Mouse (Mus musculus) midbrain, embryonic 10.5 days (tissue): Measurements from ENCODE around the gene Snap91. TPM values are rescaled to one million over a fixed set of nuclear protein-coding genes. Genes with fewer than 3 reads are reported as not detected.

Experiments
- DNase-seq: peaks from one replicate; pipeline ENCODE4 v3.0.0-alpha.2; 2017; ENCODE audit warnings: low spot score
- H3K27ac ChIP-seq: fragments of 300-500 bp; sonication (generic); replicated peaks from 2 replicates; pipeline ENCODE4 v1.5.1; 2016; ENCODE audit warnings: mild to moderate bottlenecking
- H3K27me3 ChIP-seq: fragments of 300-500 bp; sonication (generic); 2 replicates; pipeline ENCODE4 v1.6.1; 2016; ENCODE audit warnings: low read depth, mild to moderate bottlenecking; ENCODE audit not compliant: poor library complexity, severe bottlenecking
- H3K36me3 ChIP-seq: fragments of 300-500 bp; sonication (generic); 2 replicates; pipeline ENCODE4 v1.6.1; 2016; ENCODE audit warnings: mild to moderate bottlenecking, moderate library complexity
- H3K4me1 ChIP-seq: fragments of 300-500 bp; sonication (generic); 2 replicates; pipeline ENCODE4 v1.6.1; 2016
- H3K4me3 ChIP-seq: fragments of 300-500 bp; sonication (generic); 2 replicates; pipeline ENCODE4 v1.5.1; 2016; ENCODE audit warnings: mild to moderate bottlenecking, moderate library complexity
- H3K9me3 ChIP-seq: fragments of 300-500 bp; sonication (generic); replicated peaks from 2 replicates; pipeline ENCODE4 v1.6.1; 2016; ENCODE audit warnings: mild to moderate bottlenecking
- WGBS: fragments of 180-500 bp; shearing (Covaris S2); methylation state at CpG from one replicate; pipeline ENCODE4 v1.1.7; 2016; 5-methylcytosine and 5-hydroxymethylcytosine counted together
- polyA plus RNA-seq: library from polyadenylated mRNA; unstranded; fragments of >200 nt; fragmentation: Nextera tagmentation; extraction: Ambion mirVana; gene quantifications from 2 replicates; pipeline ENCODE4 v1.2.1, GENCODE M21; 2016

Gene Snap91
- polyA plus RNA-seq, result 6.5 and 14.5 TPM in 2 replicates

- Histone ChIP-seq H3K4me3 (peak within 1 kb of the TSS; percentile 80), H3K27ac (peak within 1 kb of the TSS; percentile 83), H3K4me1 (peaks cover 23% of the 10 kb centered on the region), H3K36me3 (no peaks in the 10 kb centered on the region), H3K9me3 (no peaks in the 10 kb centered on the region), H3K27me3 (peaks cover 63% of the 10 kb centered on the region)
- under 1% methylated on average over 102 of the region's 104 CpGs for WGBS
- DNase-seq, result peak; percentile 78
Observed at GRCm38 (mm10) chr9:86880113-86880972, at the start of gene Snap91. Gene Snap91, minus strand, starts transcription at chr9:86880654.

- no peaks in the 10 kb centered on the region for H3K36me3 ChIP-seq
- no peak for DNase-seq
- no peaks in the 10 kb centered on the region for H3K27me3 ChIP-seq
- WGBS, result 83% methylated on average over 5 of the region's 5 CpGs
- H3K4me1 ChIP-seq, result no peaks in the 10 kb centered on the region; the same call in 1 of the 2 replicates
- H3K9me3 ChIP-seq, result no peaks in the 10 kb centered on the region
- no peak overlapping the region for H3K4me3 ChIP-seq
- H3K27ac ChIP-seq, result no peak overlapping the region
Observed at GRCm38 (mm10) chr9:86926519-86926918, 46.1 kb upstream of the Snap91 start.

- Histone ChIP-seq H3K4me1 (no peaks in the 10 kb centered on the region), H3K4me3 (no peak overlapping the region), H3K9me3 (no peaks in the 10 kb centered on the region), H3K27ac (no peak overlapping the region), H3K27me3 (no peaks in the 10 kb centered on the region), H3K36me3 (no peaks in the 10 kb centered on the region)
- 85% methylated on average over 6 of the region's 6 CpGs for WGBS
- no peak for DNase-seq
Observed at GRCm38 (mm10) chr9:86925688-86926087, 45.2 kb upstream of the Snap91 start.

- Histone ChIP-seq H3K4me1 (no peaks in the 10 kb centered on the region), H3K27me3 (no peaks in the 10 kb centered on the region), H3K27ac (no peak overlapping the region), H3K9me3 (no peaks in the 10 kb centered on the region), H3K4me3 (no peak overlapping the region), H3K36me3 (no peaks in the 10 kb centered on the region)
- 80% methylated on average over 3 of the region's 3 CpGs for WGBS
- no peak for DNase-seq
Observed at GRCm38 (mm10) chr9:86922430-86922829, 42.0 kb upstream of the Snap91 start.

GRCm38 (mm10) chr9:86916543-86916942, 36.1 kb upstream of the Snap91 start:
- 89% methylated on average over 3 of the region's 3 CpGs for WGBS
- no peak overlapping the region for H3K27ac ChIP-seq
- no peaks in the 10 kb centered on the region for H3K9me3 ChIP-seq
- H3K4me3 ChIP-seq, result no peak overlapping the region
- no peak for DNase-seq
- no peaks in the 10 kb centered on the region for H3K36me3 ChIP-seq
- H3K27me3 ChIP-seq, result no peaks in the 10 kb centered on the region
- H3K4me1 ChIP-seq, result no peaks in the 10 kb centered on the region

GRCm38 (mm10) chr9:86899502-86900199, 19.2 kb upstream of the Snap91 start:
- no peak overlapping the region for H3K4me3 ChIP-seq
- no peak overlapping the region for H3K27ac ChIP-seq
- no peak for DNase-seq
- WGBS, result 74% methylated on average over 4 of the region's 4 CpGs
- 0 out of 2 replicates have a peak, but pooled peaks cover 3% of the 10 kb centered on the region for H3K4me1 ChIP-seq
- no peaks in the 10 kb centered on the region for H3K36me3 ChIP-seq
- H3K9me3 ChIP-seq, result no peaks in the 10 kb centered on the region
- no peaks in the 10 kb centered on the region for H3K27me3 ChIP-seq

GRCm38 (mm10) chr9:86879216-86880112, 990 bp downstream of the Snap91 start:
- Histone ChIP-seq H3K4me3 (peak overlapping the region; percentile 80), H3K27ac (peak overlapping the region; percentile 83), H3K4me1 (peaks cover 23% of the 10 kb centered on the region), H3K27me3 (peaks cover 63% of the 10 kb centered on the region), H3K9me3 (no peaks in the 10 kb centered on the region), H3K36me3 (no peaks in the 10 kb centered on the region)
- peak; percentile 67 for DNase-seq
- 1% methylated on average over 75 of the region's 75 CpGs for WGBS

- peaks cover 23% of the 10 kb centered on the region for H3K4me1 ChIP-seq
- H3K36me3 ChIP-seq, result no peaks in the 10 kb centered on the region
- no peak overlapping the region; the same call in 1 of the 2 replicates for H3K27ac ChIP-seq
- H3K9me3 ChIP-seq, result no peaks in the 10 kb centered on the region
- peaks cover 63% of the 10 kb centered on the region for H3K27me3 ChIP-seq
- no peak for DNase-seq
- peak overlapping the region; percentile 80 for H3K4me3 ChIP-seq
- WGBS, result 75% methylated on average over 6 of the region's 6 CpGs
Observed at GRCm38 (mm10) chr9:86878716-86879115, 1.7 kb downstream of the Snap91 start.

- peaks cover 28% of the 10 kb centered on the region for H3K27me3 ChIP-seq
- no peak overlapping the region for H3K4me3 ChIP-seq
- 0 out of 2 replicates have a peak, but pooled peaks cover 1% of the 10 kb centered on the region for H3K4me1 ChIP-seq
- H3K9me3 ChIP-seq, result no peaks in the 10 kb centered on the region
- no peaks in the 10 kb centered on the region for H3K36me3 ChIP-seq
- 89% methylated on average over 4 of the region's 4 CpGs for WGBS
- no peak overlapping the region for H3K27ac ChIP-seq
- DNase-seq, result no peak
Observed at GRCm38 (mm10) chr9:86873681-86874080, 6.8 kb downstream of the Snap91 start.

- Histone ChIP-seq H3K36me3 (no peaks in the 10 kb centered on the region), H3K27ac (no peak overlapping the region), H3K9me3 (no peaks in the 10 kb centered on the region), H3K4me1 (no peaks in the 10 kb centered on the region), H3K27me3 (no peaks in the 10 kb centered on the region), H3K4me3 (no peak overlapping the region)
- no peak for DNase-seq
- 70% methylated on average over 11 of the region's 11 CpGs for WGBS
Observed at GRCm38 (mm10) chr9:86869586-86870338, 10.7 kb downstream of the Snap91 start.

- H3K36me3 ChIP-seq, result no peaks in the 10 kb centered on the region
- no peak for DNase-seq
Observed at GRCm38 (mm10) chr9:86858101-86858500, 22.4 kb downstream of the Snap91 start.

GRCm38 (mm10) chr9:86857626-86858025, 22.8 kb downstream of the Snap91 start:
- no peak overlapping the region for H3K27ac ChIP-seq
- H3K4me3 ChIP-seq, result no peak overlapping the region
- no peak for DNase-seq
- H3K4me1 ChIP-seq, result no peaks in the 10 kb centered on the region
- 93% methylated on average over 2 of the region's 2 CpGs for WGBS
- H3K9me3 ChIP-seq, result no peaks in the 10 kb centered on the region
- no peaks in the 10 kb centered on the region for H3K36me3 ChIP-seq
- no peaks in the 10 kb centered on the region for H3K27me3 ChIP-seq

More at GRCm38 (mm10) chr9:86858101-86858500, 22.4 kb downstream of the Snap91 start:
- Histone ChIP-seq H3K9me3 (no peaks in the 10 kb centered on the region), H3K27me3 (no peaks in the 10 kb centered on the region), H3K4me3 (no peak overlapping the region), H3K4me1 (no peaks in the 10 kb centered on the region), H3K27ac (no peak overlapping the region)
- WGBS, result 96% methylated on average over 4 of the region's 4 CpGs
